Mouse (Mus musculus) ES-Bruce4 (cell line): ENCODE results near the gene Actg2.

Experiments used
- CTCF ChIP-seq: IDR thresholded peaks from one replicate; pipeline ENCODE4 v1.8.1; 2011; ENCODE audit warnings: low read depth, low read length
- POLR2A ChIP-seq: IDR thresholded peaks from one replicate; pipeline ENCODE4 v1.8.1; 2011; ENCODE audit warnings: low read length; ENCODE audit not compliant: insufficient read depth

DNA sequence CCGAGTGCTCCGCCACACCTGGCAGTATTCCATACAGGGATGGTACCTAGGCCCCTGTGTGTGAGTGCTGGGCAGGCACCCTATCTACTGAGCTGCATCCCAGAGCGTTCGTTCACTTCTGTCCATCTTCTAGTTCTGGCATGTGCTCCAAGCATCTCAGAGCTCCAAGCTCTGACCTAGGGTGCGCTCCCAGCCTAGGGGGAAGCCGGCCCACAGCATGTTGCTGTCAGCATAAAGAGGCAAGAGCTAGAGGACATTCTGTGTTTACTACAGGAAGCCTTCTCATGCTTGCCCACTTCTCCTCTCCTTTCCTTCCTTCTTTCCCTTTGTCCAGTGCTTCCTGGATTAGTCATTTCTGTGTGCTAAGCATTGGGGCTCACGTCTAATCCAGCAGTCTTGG, 60.6 kb downstream of the Actg2 start:
- TF ChIP-seq CTCF (no peak), POLR2A (no peak)
